Mouse (Mus musculus) thymus, adult 18-20 months (tissue): ENCODE data around the gene Tbc1d10a.

Experiments
- DNase-seq, 2 experiments: peaks; one replicate each; pipeline ENCODE4 v3.0.0; 2022; ENCODE audit warnings: mixed read lengths in 2 of 2

Gene Tbc1d10a

DNA sequence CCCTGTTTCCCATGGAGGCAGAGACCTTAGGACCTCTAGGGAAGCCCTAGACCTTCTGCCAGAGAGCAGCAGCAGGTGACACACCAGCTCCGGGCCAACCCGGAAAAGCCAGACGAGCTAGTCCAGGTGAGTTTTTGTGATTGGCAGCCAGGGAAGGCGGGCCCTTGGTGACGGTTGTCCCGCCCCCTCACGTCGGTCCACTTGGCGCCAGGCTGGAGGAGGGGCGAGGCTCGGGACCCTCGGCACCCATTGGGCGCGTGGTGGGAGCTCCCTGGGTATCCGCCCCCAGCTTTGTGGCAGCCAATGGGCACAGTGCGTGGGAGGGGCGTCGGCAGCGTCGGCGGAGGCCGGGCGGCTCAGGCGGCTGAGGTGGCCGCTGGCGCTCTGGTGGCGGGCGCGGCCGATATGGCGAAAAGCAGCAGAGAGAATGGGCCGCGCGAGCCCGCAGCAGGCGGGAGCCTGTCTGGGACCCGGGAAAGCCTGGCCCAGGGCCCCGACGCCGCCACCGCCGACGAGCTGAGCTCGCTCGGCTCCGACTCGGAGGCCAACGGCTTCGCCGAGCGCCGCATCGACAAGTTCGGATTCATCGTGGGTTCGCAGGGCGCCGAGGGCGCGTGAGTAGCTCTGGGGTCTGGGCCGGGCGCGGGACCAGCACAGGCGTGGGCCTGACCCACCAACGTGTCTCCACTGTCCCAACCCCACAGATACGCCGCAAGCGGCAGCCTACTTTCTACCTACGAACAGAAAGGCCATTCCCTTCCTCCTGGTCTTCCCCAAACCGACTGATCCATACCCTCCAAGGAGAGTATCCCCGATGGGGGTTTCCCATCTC is at the start of gene Tbc1d10a:
Gene Tbc1d10a, plus strand, starts transcription at position 304 of the 832 bp plus-strand sequence.
- peak; percentile 99 for DNase-seq

DNA sequence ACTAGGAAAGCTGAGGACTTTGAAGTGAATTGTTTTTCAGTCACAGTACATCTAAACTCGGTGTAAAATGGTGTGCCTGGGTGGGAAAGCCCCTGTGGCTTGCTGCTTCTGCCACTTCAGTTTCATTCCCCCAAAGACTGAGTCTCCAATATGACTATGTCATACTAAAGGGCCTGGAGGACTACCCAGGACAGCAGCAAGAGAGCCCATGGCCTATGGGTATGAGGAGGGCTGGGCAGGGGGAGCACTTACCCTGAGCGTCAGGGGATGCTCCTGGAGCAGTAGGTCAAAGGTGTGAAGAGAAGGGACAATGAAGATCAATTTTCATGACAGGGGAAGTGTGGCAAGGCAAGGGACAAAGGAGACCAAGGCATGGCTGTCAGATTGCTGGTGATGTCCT is 47.6 kb upstream of the Tbc1d10a start:
- DNase-seq: no peak

DNA sequence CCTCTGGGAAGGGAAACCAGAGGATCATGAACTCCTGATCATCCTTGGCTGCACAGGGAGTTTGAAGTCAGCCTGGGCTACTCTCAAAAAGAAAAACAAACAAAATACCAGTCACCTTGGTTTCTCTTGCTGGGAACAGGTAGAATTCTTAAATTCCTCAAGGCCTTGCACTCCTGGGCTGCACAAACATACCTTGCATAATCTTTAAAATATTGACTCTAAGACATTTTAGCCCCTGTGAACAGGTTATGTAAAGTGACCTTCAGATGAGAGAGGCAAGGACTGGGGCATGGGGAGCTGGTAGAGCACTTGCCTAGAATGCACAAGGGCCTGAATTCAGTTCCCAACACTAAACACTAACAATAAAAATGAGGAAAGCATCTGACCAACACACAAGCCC is 45.1 kb upstream of the Tbc1d10a start:
- no peak for DNase-seq

DNA sequence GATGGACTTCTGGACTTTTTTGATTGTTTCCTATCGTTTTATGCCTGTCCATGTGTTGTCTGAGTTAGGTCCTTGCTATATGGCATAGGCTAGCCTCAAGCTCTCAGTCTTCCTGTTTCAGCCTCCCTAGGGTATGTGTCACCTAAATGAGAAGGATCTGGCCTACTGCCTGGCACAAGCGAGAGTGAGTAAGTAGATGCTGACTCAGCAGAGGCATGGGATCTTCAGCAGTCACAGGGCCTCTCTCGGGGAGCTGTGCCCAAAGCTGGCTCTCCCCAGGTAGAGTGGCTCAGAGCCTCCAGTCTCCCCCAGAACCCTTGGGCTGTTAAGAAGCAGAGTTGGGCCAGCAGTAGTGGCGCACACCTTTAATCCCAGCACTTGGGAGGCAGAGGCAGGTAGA is 44.2 kb upstream of the Tbc1d10a start:
- DNase-seq: no peak

DNA sequence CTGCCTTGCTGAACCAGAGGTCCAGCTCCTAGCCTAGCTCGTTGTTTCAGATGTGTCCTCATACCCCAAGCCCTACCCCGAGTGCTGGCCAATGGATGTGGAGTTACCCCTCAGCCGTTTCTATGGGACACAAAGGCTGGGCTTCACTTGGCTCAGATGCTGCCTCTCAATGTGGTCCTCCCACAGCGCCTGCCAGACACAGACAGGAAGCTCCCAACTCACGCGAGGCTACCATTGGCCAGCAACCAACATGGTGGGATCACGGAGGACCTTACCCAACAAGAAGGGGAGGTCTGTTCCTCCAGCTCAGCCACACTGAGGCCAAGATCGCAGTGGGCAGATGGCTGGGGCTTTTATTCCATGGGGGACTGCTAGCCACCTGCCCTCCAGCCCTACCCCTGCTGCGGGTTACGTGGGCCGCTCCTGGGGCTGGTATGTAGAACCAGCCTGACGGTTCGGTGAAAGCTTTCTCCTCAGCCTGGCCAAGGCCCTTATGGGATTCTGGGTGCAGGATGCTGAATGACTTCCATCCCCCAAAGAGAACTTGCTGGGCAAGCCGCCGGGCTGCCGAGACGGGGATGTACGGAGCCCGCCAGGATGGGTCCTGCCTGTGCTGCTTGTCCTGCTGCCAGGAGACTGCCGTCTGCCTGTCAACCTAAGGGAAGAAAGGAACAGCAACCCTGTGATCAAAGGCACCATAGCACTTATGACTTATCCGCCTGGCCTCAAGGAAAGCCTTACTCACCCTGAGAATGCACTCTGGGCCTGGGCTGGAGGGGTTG is 43.1 kb upstream of the Tbc1d10a start:
- DNase-seq: no peak

DNA sequence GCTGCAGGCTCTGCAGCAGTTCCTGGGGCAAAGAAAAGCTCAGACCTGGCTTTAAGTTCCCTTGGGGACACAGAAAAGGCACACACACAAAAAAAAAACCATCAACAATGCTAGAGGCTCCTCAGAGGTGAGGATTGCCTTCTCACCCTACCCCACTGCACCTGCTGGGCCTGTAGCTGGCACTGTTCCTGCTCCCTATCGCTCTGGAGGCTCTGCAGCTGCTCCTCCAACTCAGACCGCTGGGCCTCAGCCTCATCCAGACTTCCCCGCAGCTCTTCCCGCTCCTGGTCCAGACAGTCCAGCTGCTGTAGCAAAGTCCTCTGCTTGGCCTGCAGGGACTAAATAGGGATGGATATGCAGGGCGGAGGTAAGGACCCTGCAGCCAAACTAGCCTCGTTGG is 40.2 kb upstream of the Tbc1d10a start:
- no peak for DNase-seq

DNA sequence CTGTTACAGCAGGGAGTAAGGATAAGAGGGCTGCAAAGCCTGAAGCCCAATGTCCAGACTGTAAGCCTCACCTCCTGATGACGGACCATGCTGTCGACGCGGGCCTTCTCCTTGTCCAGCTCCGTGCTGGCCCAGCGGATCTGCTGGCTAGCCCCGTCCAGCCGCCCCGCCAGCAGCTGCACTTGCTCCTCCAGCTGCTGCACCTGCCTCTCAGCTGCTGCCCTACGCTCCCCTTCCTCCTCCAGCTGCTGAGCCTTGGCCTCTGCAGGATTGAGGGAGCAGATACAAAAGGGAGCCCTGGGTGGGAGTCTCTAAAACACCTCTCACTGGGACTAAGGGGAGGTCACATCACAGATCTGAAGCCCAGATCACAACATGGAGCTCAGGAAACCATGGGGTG is 39.5 kb upstream of the Tbc1d10a start:
- no peak for DNase-seq

DNA sequence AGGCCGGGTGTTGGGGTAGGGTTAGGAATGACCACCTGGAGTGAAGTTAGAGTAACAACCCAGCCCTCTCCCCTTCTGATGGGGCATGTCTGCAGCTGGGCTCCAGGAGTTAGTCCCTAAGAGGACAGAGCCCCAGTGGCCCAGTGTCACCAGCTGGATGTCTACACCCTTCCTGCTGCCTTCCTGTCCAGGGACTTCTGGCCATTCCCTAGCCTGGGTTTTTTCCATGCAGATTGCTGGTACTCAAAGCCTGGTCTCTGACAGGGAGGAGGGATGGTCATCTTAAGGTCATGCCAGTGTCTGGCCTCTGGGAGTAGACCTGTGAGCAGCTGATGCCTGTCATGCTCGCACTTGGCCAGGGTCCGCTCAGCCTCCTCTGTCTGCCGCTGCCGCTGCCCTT is 38.5 kb upstream of the Tbc1d10a start:
- DNase-seq: no peak

DNA sequence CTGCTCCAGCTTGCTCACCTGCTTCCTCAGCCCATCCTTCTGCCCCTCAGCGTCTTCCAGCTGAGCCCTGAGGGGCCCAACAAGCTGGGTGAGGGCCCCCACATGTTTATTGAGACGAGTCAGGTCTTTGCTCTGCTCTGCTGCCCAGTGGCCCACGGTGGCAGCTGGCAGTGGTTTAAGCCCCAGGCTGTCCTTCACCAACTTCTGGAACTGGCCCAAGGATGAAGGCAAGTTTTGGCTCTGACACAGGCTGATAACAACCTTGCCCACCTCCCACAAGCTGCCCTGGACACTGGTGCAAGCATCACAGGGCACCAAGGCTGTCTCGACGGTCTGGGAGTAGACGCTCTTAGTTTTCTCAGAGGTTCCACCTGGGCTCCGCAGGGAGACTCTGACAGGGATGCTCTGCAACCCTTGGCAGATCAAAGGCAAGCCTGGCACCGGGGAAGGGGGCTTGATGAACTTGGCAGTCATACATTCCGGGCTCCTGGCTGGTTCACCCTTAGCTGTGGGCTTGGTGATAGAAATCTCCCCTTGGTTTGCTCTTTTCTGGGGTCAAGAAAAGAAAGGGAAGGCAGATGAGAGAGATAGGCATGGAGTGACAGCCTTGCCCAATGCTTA is 37.9 kb upstream of the Tbc1d10a start:
- DNase-seq: no peak

DNA sequence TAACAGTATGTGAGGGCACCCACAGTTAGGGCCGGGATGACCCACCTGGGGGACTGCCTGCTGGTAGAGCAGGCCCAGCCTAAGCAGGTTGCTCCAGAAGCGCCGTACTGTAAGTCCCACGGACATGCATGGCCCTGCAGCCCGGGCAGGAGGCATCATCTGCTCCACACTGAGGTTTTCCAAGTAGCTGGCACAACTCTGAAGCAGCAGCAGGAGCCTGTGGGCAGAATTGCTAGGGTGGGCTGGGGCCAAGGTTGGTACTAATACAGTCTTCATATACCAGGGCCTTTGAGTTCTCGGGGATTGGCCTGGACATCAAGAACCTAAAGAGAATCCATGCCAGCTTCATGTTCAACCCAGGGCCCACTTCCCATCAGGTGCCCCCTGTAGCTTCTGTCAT is 36.7 kb upstream of the Tbc1d10a start:
- no peak for DNase-seq

DNA sequence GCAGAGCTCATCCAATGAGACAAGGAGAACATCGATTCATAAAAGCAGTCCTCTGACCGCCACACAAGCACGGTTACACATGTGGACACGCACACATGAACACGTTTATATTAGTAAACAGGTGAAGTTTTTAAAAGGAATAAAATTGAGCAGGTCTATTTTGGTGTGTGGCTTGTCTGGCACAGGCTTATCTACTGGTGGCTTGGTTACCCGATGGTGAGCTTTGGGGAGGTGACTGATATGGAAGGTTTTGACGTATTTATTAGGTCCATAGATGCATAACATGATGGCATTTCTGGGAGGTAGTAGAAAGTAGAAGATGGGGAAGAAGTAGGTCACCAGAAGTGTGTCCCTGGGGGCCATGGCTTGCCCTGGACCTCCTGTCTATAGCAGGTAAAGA is 32.9 kb upstream of the Tbc1d10a start:
- DNase-seq: no peak

DNA sequence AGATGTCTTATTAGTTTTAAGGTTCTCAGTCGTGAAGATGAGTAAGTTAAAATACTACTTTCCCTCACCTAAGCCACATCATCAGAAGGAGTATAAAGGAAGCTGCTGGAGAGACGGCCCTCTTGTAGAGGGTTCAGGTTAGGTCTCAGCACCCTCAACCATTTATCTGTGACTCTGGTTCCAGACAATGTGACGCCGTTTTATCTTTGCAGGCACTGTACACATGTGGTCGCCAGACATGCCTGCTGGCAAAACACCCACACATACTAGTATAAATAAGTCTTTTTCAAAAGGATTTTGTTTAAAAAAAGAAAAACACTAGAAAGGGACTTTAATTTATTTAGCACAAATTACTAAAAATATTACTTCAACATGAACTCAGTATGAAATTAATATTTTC is 30.9 kb upstream of the Tbc1d10a start:
- no peak for DNase-seq

DNA sequence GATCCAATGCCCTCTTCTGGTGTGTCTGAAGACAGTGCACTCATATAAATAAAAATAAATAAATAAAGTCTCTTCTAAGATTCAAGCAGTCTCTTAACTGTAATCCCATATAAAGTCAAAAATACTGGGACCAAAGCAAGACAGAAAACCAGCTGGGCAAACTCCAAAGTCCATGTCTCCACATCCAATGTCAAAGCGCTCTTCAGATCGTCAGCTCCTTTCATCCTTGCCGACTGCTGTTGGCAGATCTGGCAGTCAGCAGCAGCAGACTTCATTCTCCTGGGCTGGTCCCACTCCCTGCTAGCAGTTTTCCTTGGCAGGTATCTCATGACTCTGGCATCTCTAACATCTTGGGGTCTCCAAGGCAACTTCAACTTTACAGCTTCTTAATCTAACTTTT is 27.9 kb upstream of the Tbc1d10a start:
- DNase-seq: no peak

DNA sequence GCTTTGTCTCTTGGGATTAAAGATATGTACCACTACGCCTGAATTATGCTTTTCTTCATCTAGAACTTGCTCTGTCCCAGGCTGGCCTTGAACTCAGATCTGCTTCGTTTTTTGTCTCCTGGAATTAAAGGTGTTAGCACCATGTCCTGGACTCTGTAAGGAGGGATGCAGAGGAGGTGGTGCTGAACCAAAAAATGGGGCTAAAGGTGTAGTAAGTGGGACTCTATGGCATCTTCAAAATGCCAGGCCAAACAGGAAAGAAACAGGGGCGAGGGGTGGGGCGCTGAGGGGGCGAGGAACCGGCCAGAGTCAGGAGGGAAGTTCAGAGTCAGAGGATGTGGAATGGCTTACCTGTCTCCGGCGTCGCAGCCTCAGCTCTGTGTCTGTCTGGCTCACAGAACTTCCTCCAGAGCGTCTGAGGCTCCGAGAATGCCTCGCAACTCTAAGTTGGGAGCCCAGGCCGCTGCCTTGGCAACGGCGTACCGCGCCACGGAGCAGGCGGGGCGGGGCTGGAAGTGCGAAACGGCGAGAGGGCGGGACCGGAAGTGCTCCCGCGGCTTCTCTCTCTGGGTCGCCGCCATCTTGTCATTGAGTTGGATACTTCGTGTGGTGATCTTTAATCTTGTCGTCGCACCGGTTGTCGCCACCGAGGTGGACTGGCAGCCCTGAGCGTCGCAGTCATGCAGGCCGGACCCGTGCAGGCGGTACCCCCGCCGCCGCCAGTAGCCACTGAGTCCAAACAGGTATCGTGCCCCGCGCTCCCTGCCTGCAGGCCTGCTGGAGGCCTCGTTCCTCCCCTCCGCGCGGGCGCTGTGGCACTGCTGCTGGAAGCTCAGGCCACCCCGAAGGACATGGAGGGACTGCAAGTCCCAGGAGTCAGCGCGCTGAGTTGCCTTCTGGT is 26.5 kb upstream of the Tbc1d10a start, which contains the start of the genes Ccdc157 and Sf3a1:
Gene Ccdc157, minus strand, starts transcription at position 486 of the 901 bp plus-strand sequence.
Gene Sf3a1, plus strand, starts transcription at position 543 of the 901 bp plus-strand sequence.
- DNase-seq: peak; percentile 89 to 91

DNA sequence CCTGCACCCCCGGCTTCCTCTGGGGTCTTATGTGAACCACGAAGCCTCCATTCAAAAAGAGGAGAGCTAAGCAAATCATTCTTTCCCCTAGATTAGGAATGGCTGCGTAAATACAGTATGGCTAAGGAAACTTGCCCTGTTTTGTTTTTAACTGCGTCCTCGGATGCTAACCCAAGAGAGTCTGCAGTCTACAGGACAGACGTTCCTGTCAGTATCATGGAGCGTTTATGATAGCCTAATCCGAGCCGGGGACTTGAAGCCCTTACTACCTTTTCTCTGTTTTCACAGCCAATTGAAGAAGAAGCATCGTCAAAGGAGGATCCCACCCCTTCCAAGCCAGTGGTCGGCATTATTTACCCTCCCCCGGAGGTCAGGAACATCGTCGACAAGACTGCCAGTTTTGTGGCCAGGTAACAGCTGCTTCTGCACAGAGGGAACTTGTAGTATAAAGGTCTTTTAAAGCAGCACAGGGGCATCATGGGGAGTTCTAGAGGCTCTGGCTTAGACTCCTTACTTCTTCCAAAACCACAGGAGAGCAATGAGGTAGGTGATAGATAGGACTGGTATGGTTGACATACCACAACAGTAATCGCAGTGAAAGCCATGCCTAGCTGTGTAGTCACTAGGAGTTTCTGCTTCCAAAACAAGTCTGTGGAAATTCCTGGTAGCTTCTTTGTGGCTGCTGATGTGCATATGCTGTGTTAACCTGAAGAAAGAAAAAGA is 25.7 kb upstream of the Tbc1d10a start:
- no peak for DNase-seq

DNA sequence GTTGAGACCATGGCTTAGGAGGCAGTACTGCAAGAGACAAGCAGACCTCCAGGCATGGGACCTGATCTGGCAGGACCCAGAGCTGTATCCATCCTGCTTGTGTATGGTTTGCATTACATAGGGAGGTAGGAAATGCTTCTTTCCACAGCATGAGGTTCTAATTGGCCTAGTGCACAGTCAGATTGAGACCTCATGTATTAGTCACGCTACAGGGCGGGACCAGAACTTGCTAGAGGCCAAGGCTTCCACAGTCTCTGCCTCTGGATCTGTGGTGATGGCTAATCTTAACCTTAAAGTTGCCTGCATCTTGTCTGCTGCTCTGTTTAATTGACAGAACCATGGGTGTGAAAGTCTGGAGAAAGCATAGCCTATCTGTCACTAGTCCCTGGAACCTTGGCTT is 21.9 kb upstream of the Tbc1d10a start:
- DNase-seq: no peak

DNA sequence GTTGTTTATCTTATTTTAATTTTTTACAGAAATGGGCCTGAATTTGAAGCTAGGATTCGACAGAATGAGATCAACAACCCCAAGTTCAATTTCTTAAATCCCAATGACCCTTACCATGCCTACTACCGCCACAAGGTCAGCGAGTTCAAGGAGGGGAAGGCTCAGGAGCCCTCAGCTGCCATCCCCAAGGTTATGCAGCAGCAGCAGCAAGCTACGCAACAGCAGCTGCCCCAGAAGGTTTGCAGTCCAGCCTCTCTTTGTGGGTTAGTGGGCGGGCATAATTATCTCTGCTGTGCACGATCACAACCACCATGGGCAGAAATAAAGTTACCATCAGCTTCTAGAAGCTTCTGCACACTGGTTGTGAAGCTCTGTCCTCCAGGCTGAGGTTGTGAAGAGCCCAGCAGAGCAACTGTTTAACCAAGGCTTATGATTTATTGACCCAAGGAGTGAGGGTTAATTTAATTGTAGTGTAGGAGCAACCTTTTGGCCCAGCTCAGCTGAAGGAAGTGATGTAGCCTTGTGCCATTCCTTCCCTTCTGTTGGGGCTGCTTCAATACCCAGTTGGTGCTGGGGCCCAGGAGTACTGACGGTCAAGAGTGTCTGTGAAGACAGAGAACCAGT is 20.0 kb upstream of the Tbc1d10a start:
- DNase-seq: no peak

DNA sequence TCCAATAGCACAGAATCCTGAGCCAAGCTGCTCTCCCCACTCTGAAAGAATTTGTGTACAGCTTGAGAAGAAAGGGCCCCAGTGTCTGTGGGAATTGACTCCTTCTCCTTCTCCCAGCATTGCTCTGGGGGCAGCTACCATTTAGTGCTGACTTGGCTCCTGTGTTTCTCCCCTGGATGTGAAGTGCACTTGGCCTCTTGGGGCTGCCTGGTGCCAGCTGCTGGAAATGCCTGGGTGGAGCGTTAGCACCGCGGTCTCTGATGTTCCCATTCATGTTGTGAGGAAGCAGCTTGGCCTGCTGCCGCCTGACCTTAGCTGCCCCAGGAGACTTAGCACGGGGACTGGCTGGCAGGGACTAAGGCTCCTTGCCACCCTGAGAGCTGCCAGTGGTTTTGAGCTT is 12.0 kb upstream of the Tbc1d10a start:
- no peak for DNase-seq

DNA sequence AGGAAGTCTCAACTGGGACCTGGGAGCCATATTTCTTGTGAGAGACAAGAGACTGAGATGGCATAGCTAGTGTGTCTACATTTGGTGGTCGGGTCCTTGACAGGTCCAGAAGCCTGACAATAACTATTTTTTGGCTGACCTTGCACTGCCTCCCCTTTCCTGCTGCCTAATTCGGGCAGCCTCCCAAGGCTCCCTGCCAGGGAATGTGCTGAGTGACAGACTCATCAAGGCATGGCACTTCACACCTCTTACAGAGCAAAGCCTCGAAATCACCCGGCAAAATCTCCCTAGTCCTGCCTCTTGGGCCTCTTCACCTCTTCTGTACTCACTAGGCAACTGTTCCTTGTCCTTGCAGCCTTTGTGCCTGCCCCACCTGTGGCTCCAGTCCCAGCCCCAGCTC is 8.9 kb upstream of the Tbc1d10a start:
- DNase-seq: no peak

DNA sequence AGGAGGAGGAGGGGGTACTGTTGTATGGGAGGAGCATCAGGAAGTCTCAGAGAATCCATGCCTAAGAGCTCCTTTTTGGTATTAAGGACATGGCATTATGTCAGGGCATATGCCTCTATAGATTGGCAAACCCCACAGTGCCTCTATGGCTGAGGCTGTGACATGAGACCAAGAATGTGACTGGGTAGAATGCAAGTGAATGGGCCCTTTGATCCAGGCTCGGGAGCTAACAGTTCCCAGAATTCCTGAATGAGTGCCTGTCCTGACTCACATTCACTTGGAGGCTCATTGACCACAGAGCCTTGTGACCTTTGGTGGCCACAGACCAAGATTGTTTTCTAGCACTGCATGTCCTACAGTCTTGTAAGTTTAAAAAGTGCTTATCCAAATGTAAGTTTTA is 4.5 kb upstream of the Tbc1d10a start:
- no peak for DNase-seq

DNA sequence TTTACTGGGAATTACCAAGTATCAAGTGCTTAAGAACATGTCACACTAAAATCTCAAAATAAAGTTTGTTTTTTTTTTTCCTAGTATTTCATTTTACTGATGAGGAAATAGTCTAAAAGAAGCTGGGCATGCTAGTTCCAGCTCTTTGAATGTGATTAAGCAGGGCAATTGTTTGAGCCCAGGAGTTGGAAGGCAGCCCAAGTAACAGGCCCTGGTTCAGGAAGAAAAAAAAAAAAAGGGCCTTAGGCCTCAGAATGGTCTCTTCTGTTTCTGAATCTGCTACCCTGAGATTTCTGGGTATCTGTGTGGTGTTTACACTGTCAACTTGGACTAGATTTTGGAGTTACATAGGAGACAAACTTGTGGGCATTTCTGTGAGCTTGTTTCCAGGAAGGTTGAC is 3.1 kb upstream of the Tbc1d10a start:
- DNase-seq: no peak
